Mouse (Mus musculus) bone marrow macrophage, adult 2 months (primary cell): ENCODE results near the gene Dyx1c1. TPM values are rescaled to one million over a fixed set of nuclear protein-coding genes. Genes with fewer than 3 reads are reported as not detected.

Experiments
- H3K27ac ChIP-seq: 2 replicates; pipeline ENCODE4 v1.5.1; 2012; ENCODE audit warnings: low read depth, low read length; ENCODE audit not compliant: insufficient read depth
- H3K4me1 ChIP-seq: 2 replicates; pipeline ENCODE4 v1.6.1; 2012; ENCODE audit warnings: low read length; ENCODE audit not compliant: control insufficient read depth, insufficient read depth
- H3K4me3 ChIP-seq: 2 replicates; pipeline ENCODE4 v1.5.1; 2012; ENCODE audit warnings: mild to moderate bottlenecking, low read length, moderate library complexity; ENCODE audit not compliant: insufficient read depth
- CTCF ChIP-seq: IDR thresholded peaks from 2 replicates; pipeline ENCODE4 v1.5.1; 2012; ENCODE audit warnings: low read depth, mild to moderate bottlenecking, low read length, moderate library complexity
- POLR2A ChIP-seq: IDR thresholded peaks from 2 replicates; pipeline ENCODE4 v1.6.1; 2012; ENCODE audit warnings: mild to moderate bottlenecking, low read depth, low read length, borderline replicate concordance
- polyA plus RNA-seq: library from polyadenylated mRNA; stranded (reverse); fragments of >200 nt; gene quantifications from 2 replicates; pipeline ENCODE4 v1.2.4, GENCODE M21; 2012; ENCODE audit not compliant: missing spikeins, insufficient read depth, insufficient read length

Dyx1c1 gene
- polyA plus RNA-seq, 1 experiment, result 0.34 TPM

GRCm38 (mm10) chr9:72969874-72970273 is 11.3 kb downstream of the Dyx1c1 start:
- peaks cover 18% of the 10 kb centered on the region for H3K4me1 ChIP-seq
- TF ChIP-seq CTCF (0 out of 2 replicates have a peak, but pooled peaks have one; percentile 18), POLR2A (no peak)
- no peak overlapping the region for H3K27ac ChIP-seq
- H3K4me3 ChIP-seq, result no peak overlapping the region

GRCm38 (mm10) chr9:72972435-72972834 is 13.8 kb downstream of the Dyx1c1 start:
- no peak for TF ChIP-seq CTCF
- TF ChIP-seq POLR2A, result no peak
- peaks cover 13% of the 10 kb centered on the region for H3K4me1 ChIP-seq
- no peak overlapping the region for H3K4me3 ChIP-seq
- no peak overlapping the region for H3K27ac ChIP-seq

- no peak overlapping the region for H3K4me3 ChIP-seq
- H3K27ac ChIP-seq, result no peak overlapping the region
- no peak for TF ChIP-seq CTCF
- TF ChIP-seq POLR2A, result no peak
- peaks cover 11% of the 10 kb centered on the region for H3K4me1 ChIP-seq
These were observed 14.4 kb downstream of the Dyx1c1 start for GRCm38 (mm10) chr9:72972984-72973383.

GRCm38 (mm10) chr9:72974734-72975133 is 16.1 kb downstream of the Dyx1c1 start:
- TF ChIP-seq POLR2A (no peak), CTCF (no peak)
- Histone ChIP-seq H3K4me1 (peaks cover 8% of the 10 kb centered on the region), H3K27ac (no peak overlapping the region), H3K4me3 (no peak overlapping the region)

- peaks cover 13% of the 10 kb centered on the region for H3K4me1 ChIP-seq
- H3K4me3 ChIP-seq, result no peak overlapping the region
- TF ChIP-seq POLR2A, result no peak
- no peak for TF ChIP-seq CTCF
- no peak overlapping the region for H3K27ac ChIP-seq
These were observed 16.7 kb downstream of the Dyx1c1 start for GRCm38 (mm10) chr9:72975242-72975641.

- no peak overlapping the region for H3K27ac ChIP-seq
- H3K4me1 ChIP-seq, result peaks cover 22% of the 10 kb centered on the region
- H3K4me3 ChIP-seq, result no peak overlapping the region
- TF ChIP-seq POLR2A (no peak), CTCF (no peak)
These were observed 24.5 kb downstream of the Dyx1c1 start for GRCm38 (mm10) chr9:72983066-72983465.

- peak within 1 kb of the TSS; percentile 95 for H3K4me3 ChIP-seq
- TF ChIP-seq POLR2A, result no peak
- peak within 1 kb of the TSS; percentile 17 for H3K27ac ChIP-seq
- H3K4me1 ChIP-seq, result peaks cover 32% of the 10 kb centered on the region
These were observed 26.9 kb downstream of the Dyx1c1 start, which contains the start of the genes Ccpg1os and Ccpg1 for GRCm38 (mm10) chr9:72985250-72986220. Ccpg1os (minus strand) TSS chr9:72985382. Ccpg1 (plus strand) TSS chr9:72985429.

- TF ChIP-seq CTCF (no peak), POLR2A (no peak)
- H3K4me3 ChIP-seq, result no peak overlapping the region
- H3K4me1 ChIP-seq, result peaks cover 39% of the 10 kb centered on the region
- no peak overlapping the region for H3K27ac ChIP-seq
These were observed 29.1 kb downstream of the Dyx1c1 start for GRCm38 (mm10) chr9:72987703-72988102.

- Histone ChIP-seq H3K4me1 (peaks cover 44% of the 10 kb centered on the region), H3K27ac (no peak overlapping the region), H3K4me3 (no peak overlapping the region)
- no peak for TF ChIP-seq CTCF
- TF ChIP-seq POLR2A, result no peak
These were observed 30.1 kb downstream of the Dyx1c1 start for GRCm38 (mm10) chr9:72988706-72989105.

- no peak overlapping the region for H3K4me3 ChIP-seq
- H3K4me1 ChIP-seq, result peaks cover 40% of the 10 kb centered on the region
- no peak overlapping the region for H3K27ac ChIP-seq
- no peak for TF ChIP-seq POLR2A
- no peak for TF ChIP-seq CTCF
These were observed 32.8 kb downstream of the Dyx1c1 start for GRCm38 (mm10) chr9:72991420-72991819.
